11 mouse cellular contexts compared by ENCODE assay signal in the genomic region with DNA sequence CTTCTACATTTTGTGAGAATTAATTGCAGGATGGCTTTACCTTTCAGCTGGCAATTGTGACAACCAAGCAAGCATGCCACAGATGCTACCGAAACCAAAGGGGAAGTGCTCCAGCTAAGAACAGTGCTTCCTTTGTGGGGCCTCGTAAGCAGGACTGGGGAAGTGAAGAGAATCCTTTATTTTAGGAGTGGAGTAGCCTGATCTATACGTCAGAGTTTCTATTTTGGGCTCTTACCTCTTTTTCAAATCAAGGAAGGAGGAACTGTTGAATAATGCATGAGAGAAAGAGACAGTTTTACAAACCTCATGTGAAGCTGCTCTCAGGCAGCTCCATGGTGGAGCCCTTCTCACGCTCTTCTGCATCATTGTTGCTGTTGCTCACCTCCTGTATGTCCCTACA.
DNase-seq lines count a peak whose midpoint lies in the region; ATAC-seq and TF ChIP-seq lines count a peak whose summit lies in the region.
"Had no signal": no experiment of that assay in that cellular context is flagged by ENCODE, and none has a peak within 500 bp of the region (broad histone marks: within the 10 kb centered on the region; RNA-seq: fewer than 3 reads in every experiment).

No protein-coding gene starts in this region.

- H3K4me1 ChIP-seq in hindbrain, embryonic 10.5 days (replicated peaks) = peaks cover 24% of the 10 kb centered on the region
- no peaks in the 10 kb centered on the region for H3K4me1 ChIP-seq in hindbrain, embryonic 11.5 days (replicated peaks; ENCODE audit: control insufficient read depth, insufficient read depth, low read length)
- peaks cover 7% of the 10 kb centered on the region for H3K4me1 ChIP-seq in midbrain, postnatal 0 days (ENCODE audit: insufficient read depth, low read length)
- peaks cover 5% of the 10 kb centered on the region; the same call in 1 of the 2 replicates for H3K4me1 ChIP-seq in heart, adult 2 months (ENCODE audit: control insufficient read depth, insufficient read depth, low read length)

- peak overlapping the region; percentile 14; the same call in 1 of the 2 replicates for H3K27ac ChIP-seq in hindbrain, embryonic 10.5 days
- no peak overlapping the region for H3K27ac ChIP-seq in hindbrain, embryonic 11.5 days (ENCODE audit: low read depth, low read length)
- peak overlapping the region; percentile 48 for H3K27ac ChIP-seq in midbrain, postnatal 0 days (ENCODE audit: low read depth, low read length)
- H3K27ac ChIP-seq in heart, adult 2 months = no peak overlapping the region

- no peaks in the 10 kb centered on the region for H3K27me3 ChIP-seq in hindbrain, embryonic 10.5 days (ENCODE audit: insufficient read depth, poor library complexity, severe bottlenecking)
- H3K27me3 ChIP-seq in hindbrain, embryonic 11.5 days (ENCODE audit: control insufficient read depth, insufficient read depth, low read length) = no peaks in the 10 kb centered on the region
- H3K27me3 ChIP-seq in midbrain, postnatal 0 days (ENCODE audit: insufficient read depth, low read length) = no peaks in the 10 kb centered on the region
- H3K27me3 ChIP-seq in heart, adult 2 months (ENCODE audit: control insufficient read depth, insufficient read depth, low read length) = no peaks in the 10 kb centered on the region

- 65% methylated on average over 4 of the region's 4 CpGs for WGBS in hindbrain, embryonic 10.5 days
- WGBS in hindbrain, embryonic 11.5 days = 66% methylated on average over 4 of the region's 4 CpGs
- 33% methylated on average over 4 of the region's 4 CpGs for WGBS in midbrain, postnatal 0 days
- WGBS in heart, adult 2 months = 50% methylated on average over 4 of the region's 4 CpGs

- intact Hi-C loops in heart, adult 2 months (cut with DNase I) = no loop called here

- TF ChIP-seq POLR2A in heart, adult 2 months (IDR thresholded peaks at IDR 0.05; ENCODE audit: insufficient read depth, low read depth, low read length) = no peak

- TF ChIP-seq CTCF in midbrain, postnatal 0 days (IDR thresholded peaks at IDR 0.05) = no peak
- no peak for TF ChIP-seq CTCF in heart, adult 2 months (IDR thresholded peaks at IDR 0.05)

- DNase-seq in hindbrain, embryonic 10.5 days (ENCODE audit: low spot score) = no peak
- no peak for DNase-seq in hindbrain, embryonic 11.5 days (ENCODE audit: low spot score)
- DNase-seq in MEL-GATA-1-ER (ENCODE audit: extremely low read depth, low read depth) = peak; percentile 55
- DNase-seq in midbrain, postnatal 0 days (ENCODE audit: low spot score) = peak; percentile 37
- no peak for DNase-seq in spleen, postnatal 4 days (ENCODE audit: low spot score in 2 of 2)
- DNase-seq in frontal cortex, postnatal 25 days (ENCODE audit: low spot score in 2 of 2) = no peak
- no peak for DNase-seq in heart, adult 2 months
- DNase-seq: heart, postnatal 10 days; kidney, postnatal 25 days; lung, postnatal 14 days had no signal

- no peak for TF ChIP-seq EP300 in heart, adult 2 months (IDR thresholded peaks at IDR 0.05; ENCODE audit: insufficient read depth, low read depth, low read length)

- no peak overlapping the region for H3K4me2 ChIP-seq in hindbrain, embryonic 11.5 days (replicated peaks; ENCODE audit: low read depth, low read length)
- no peak overlapping the region; the same call in 1 of the 2 replicates for H3K4me2 ChIP-seq in midbrain, postnatal 0 days (ENCODE audit: low read depth, low read length, poor library complexity, severe bottlenecking)

- no peaks in the 10 kb centered on the region for H3K36me3 ChIP-seq in hindbrain, embryonic 10.5 days
- H3K36me3 ChIP-seq in hindbrain, embryonic 11.5 days (ENCODE audit: control insufficient read depth, insufficient read depth, low read length) = no peaks in the 10 kb centered on the region
- no peaks in the 10 kb centered on the region for H3K36me3 ChIP-seq in midbrain, postnatal 0 days (ENCODE audit: insufficient read depth, low read length)
- no peaks in the 10 kb centered on the region for H3K36me3 ChIP-seq in heart, adult 2 months (ENCODE audit: control insufficient read depth, insufficient read depth, low read length)

- ATAC-seq in hindbrain, embryonic 11.5 days (ENCODE audit: low FRiP score) = no peak
- peak; percentile 52 to 81 for ATAC-seq in hematopoietic stem cell, adult 5-6 weeks (replicated peaks in 1 of 2; ENCODE audit: insufficient read depth in 1 of 2, low FRiP score in 2 of 2, low TSS enrichment in 1 of 2, low read depth in 1 of 2, poor library complexity in 2 of 2, severe bottlenecking in 2 of 2)
- no peak for ATAC-seq in midbrain, postnatal 0 days (ENCODE audit: low FRiP score)

- H3K4me3 ChIP-seq in hindbrain, embryonic 10.5 days = no peak overlapping the region
- H3K4me3 ChIP-seq in hindbrain, embryonic 11.5 days (ENCODE audit: low read depth, low read length) = no peak overlapping the region
- H3K4me3 ChIP-seq in midbrain, postnatal 0 days (ENCODE audit: low read depth, low read length) = no peak overlapping the region
- no peak overlapping the region for H3K4me3 ChIP-seq in heart, adult 2 months

- H3K9me3 ChIP-seq in hindbrain, embryonic 10.5 days = no peaks in the 10 kb centered on the region
- no peaks in the 10 kb centered on the region for H3K9me3 ChIP-seq in hindbrain, embryonic 11.5 days (ENCODE audit: control insufficient read depth, low read length)
- H3K9me3 ChIP-seq in midbrain, postnatal 0 days (ENCODE audit: low read length) = no peaks in the 10 kb centered on the region

- peaks cover 3% of the 10 kb centered on the region for H3K79me2 ChIP-seq in heart, adult 2 months (replicated peaks; ENCODE audit: control insufficient read depth, insufficient read depth, low read length)

- H3K9ac ChIP-seq in hindbrain, embryonic 11.5 days (ENCODE audit: low read depth, low read length) = no peak overlapping the region
- H3K9ac ChIP-seq in midbrain, postnatal 0 days (replicated peaks; ENCODE audit: low read length, poor library complexity, severe bottlenecking) = no peak overlapping the region
- no peak overlapping the region for H3K9ac ChIP-seq in heart, adult 2 months (ENCODE audit: low read depth, low read length)

Comparison
In these comparisons a context has a peak if more than half of its experiments do, and no peak if none do; other contexts are left out.
1. H3K27ac ChIP-seq: peak in hindbrain, embryonic 10.5 days (single experiment) and midbrain, postnatal 0 days (single experiment); none in hindbrain, embryonic 11.5 days (single experiment) and heart, adult 2 months (single experiment).
2. DNase-seq: peak in MEL-GATA-1-ER (single experiment) and midbrain, postnatal 0 days (single experiment); none in hindbrain, embryonic 10.5 days (single experiment), hindbrain, embryonic 11.5 days (single experiment), spleen, postnatal 4 days (0 of 2), frontal cortex, postnatal 25 days (0 of 2) and heart, adult 2 months (0 of 2).
3. ATAC-seq: peak in hematopoietic stem cell, adult 5-6 weeks (2 of 2); none in hindbrain, embryonic 11.5 days (single experiment) and midbrain, postnatal 0 days (single experiment).